Mouse (Mus musculus): ENCODE measurements at regions not wholly inside any gene's neighbourhood (a gene's known extent, or its start where the extent isn't known, plus 50 kb on each side); places are given as distances from the start of the nearest gene placed in this dataset.

DNA sequence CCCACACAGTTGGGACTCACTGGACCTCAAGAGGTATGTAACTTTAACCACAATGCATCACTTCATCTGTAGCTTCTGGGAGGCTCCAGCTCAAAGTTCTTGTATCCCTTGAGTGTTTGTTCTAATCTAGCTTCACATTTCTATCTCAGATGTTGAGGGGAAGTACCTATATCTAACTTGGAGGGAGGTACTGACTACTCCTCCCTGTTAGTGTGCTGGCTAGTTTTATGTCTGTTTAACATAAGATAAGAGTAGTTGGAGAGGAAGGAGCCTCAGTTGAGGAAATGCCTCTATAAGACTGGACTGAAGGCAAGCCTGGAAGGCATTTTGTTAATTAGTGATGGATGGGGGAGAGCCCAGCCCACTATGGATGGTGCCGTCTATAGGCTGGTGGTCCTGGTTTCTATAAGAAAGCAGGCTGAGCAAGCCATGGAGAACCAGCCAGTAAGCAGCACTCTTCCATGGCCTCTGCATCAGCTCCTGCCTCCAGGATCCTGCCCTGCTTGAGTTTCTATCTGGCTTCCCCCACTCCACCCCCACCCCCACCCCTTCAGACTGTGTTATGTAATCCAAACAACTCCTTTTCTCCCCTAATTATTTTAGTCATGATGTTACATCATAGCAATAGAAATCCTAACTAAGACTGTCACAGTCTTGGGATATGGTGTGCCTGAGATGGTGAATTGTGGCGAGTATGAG is 135.7 kb upstream of the 4930535I16Rik start:
- Histone ChIP-seq H3K9me3 (ENCODE audit: control insufficient read depth, low read length) (no peaks in the 10 kb centered on the region), H3K36me3 (ENCODE audit: control insufficient read depth, insufficient read depth, low read length) (no peaks in the 10 kb centered on the region), H3K4me1 (ENCODE audit: control insufficient read depth, insufficient read depth, low read length) (peaks cover 9% of the 10 kb centered on the region; the same call in 1 of the 2 replicates), H3K27me3 (ENCODE audit: control insufficient read depth, insufficient read depth, low read length) (no peaks in the 10 kb centered on the region), H3K9ac (ENCODE audit: low read length) (no peak overlapping the region), H3K4me2 (ENCODE audit: low read depth) (no peak overlapping the region), H3K4me3 (ENCODE audit: low read depth, low read length) (no peak overlapping the region), H3K27ac (ENCODE audit: low read depth, low read length) (no peak overlapping the region)
- 90% methylated on average over 2 of the region's 2 CpGs for WGBS
- DNase-seq (ENCODE audit: low spot score) (no peak), ATAC-seq (ENCODE audit: insufficient read depth, low FRiP score, low TSS enrichment) (no peak)

GRCm38 (mm10) chr4:124052387-124052786 is 134.6 kb upstream of the 4930535I16Rik start:
- Histone ChIP-seq H3K36me3 (ENCODE audit: control insufficient read depth, insufficient read depth, low read length) (no peaks in the 10 kb centered on the region), H3K4me3 (ENCODE audit: low read depth, low read length) (no peak overlapping the region), H3K4me1 (ENCODE audit: control insufficient read depth, insufficient read depth, low read length) (peaks cover 15% of the 10 kb centered on the region), H3K9ac (ENCODE audit: low read length) (no peak overlapping the region), H3K27ac (ENCODE audit: low read depth, low read length) (no peak overlapping the region), H3K27me3 (ENCODE audit: control insufficient read depth, insufficient read depth, low read length) (no peaks in the 10 kb centered on the region), H3K4me2 (ENCODE audit: low read depth) (no peak overlapping the region), H3K9me3 (ENCODE audit: control insufficient read depth, low read length) (no peaks in the 10 kb centered on the region)
- ATAC-seq (ENCODE audit: insufficient read depth, low FRiP score, low TSS enrichment) = no peak
- no peak for DNase-seq (ENCODE audit: low spot score)
- WGBS = 82% methylated on average over 2 of the region's 2 CpGs

DNA sequence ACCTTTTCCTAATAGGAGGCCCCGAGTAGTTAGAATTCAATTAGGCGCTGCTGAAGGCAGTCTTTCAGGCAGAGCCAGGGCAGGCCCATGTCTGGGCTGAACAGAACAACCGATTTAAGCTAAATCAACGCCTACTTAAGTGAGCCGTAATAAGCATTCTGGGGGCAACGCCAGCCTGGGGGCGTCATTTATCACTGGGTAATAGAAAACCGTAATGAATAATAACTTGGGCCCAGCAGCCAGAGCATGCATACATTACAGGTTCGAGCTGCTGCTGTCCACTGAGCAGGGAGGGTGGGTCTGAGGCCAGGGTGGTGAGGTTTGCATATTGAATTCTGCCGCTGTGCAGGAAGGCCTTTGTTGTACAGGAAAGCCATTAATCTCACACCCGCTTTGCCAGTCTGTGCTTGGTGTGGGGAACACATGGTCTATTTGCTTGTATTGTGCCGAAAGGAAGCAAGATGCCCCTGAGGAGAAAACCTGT is 130.6 kb upstream of the 4930535I16Rik start:
- Histone ChIP-seq H3K4me3 (ENCODE audit: low read depth, low read length) (no peak overlapping the region), H3K4me1 (ENCODE audit: control insufficient read depth, insufficient read depth, low read length) (peaks cover 15% of the 10 kb centered on the region), H3K9ac (ENCODE audit: low read length) (no peak overlapping the region; the same call in 1 of the 2 replicates), H3K9me3 (ENCODE audit: control insufficient read depth, low read length) (no peaks in the 10 kb centered on the region), H3K36me3 (ENCODE audit: control insufficient read depth, insufficient read depth, low read length) (no peaks in the 10 kb centered on the region), H3K27ac (ENCODE audit: low read depth, low read length) (peak overlapping the region; percentile 82), H3K27me3 (ENCODE audit: control insufficient read depth, insufficient read depth, low read length) (no peaks in the 10 kb centered on the region), H3K4me2 (ENCODE audit: low read depth) (no peak overlapping the region)
- ATAC-seq (ENCODE audit: insufficient read depth, low FRiP score, low TSS enrichment) (peak; percentile 93), DNase-seq (ENCODE audit: low spot score) (peak; percentile 83)
- 23% methylated on average over 12 of the region's 12 CpGs for WGBS

GRCm38 (mm10) chr4:124047898-124048297 is 130.1 kb upstream of the 4930535I16Rik start:
- WGBS = 52% methylated on average over 3 of the region's 3 CpGs
- peak; percentile 43; the same call in 1 of the 2 replicates for ATAC-seq (ENCODE audit: insufficient read depth, low FRiP score, low TSS enrichment)

DNA sequence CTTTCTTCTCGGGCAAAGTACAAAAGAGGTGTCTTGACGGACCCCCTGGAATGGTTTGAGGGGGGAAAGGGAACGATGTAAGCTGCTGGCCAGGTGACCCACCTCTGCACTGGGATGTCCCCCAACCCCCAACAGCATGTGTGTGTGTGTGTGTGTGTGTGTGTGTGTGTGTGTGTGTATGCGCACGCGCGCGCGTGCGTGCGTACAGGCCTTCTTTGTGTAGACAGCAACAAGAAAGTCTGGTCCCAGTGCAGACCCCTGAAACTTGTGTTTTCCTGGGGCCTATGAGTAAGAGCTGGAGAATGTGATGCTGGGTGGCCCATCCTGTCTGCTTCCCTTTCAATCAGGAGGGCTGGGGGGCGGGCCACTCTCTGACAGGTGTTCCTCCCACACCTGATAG is 118.7 kb upstream of the 4930535I16Rik start:
- no peaks in the 10 kb centered on the region for H3K9me3 ChIP-seq (ENCODE audit: control insufficient read depth, low read length)
- no peak overlapping the region for H3K4me3 ChIP-seq (ENCODE audit: low read depth, low read length)
- ATAC-seq (ENCODE audit: insufficient read depth, low FRiP score, low TSS enrichment) (0 out of 2 replicates have a peak, but pooled peaks have one; percentile 28), DNase-seq (ENCODE audit: low spot score) (no peak)
- no peaks in the 10 kb centered on the region for H3K27me3 ChIP-seq (ENCODE audit: control insufficient read depth, insufficient read depth, low read length)
- H3K27ac ChIP-seq (ENCODE audit: low read depth, low read length) = no peak overlapping the region
- 46% methylated on average over 12 of the region's 12 CpGs for WGBS
- H3K9ac ChIP-seq (ENCODE audit: low read length) = no peak overlapping the region
- H3K4me2 ChIP-seq (ENCODE audit: low read depth) = no peak overlapping the region
- H3K4me1 ChIP-seq (ENCODE audit: control insufficient read depth, insufficient read depth, low read length) = peaks cover 10% of the 10 kb centered on the region; the same call in 1 of the 2 replicates
- H3K36me3 ChIP-seq (ENCODE audit: control insufficient read depth, insufficient read depth, low read length) = no peaks in the 10 kb centered on the region

More at GRCm38 (mm10) chr4:124047898-124048297, 130.1 kb upstream of the 4930535I16Rik start:
- DNase-seq (ENCODE audit: low spot score) = peak; percentile 20
- Histone ChIP-seq H3K4me2 (ENCODE audit: low read depth) (no peak overlapping the region), H3K27ac (ENCODE audit: low read depth, low read length) (peak overlapping the region; percentile 82), H3K4me1 (ENCODE audit: control insufficient read depth, insufficient read depth, low read length) (peaks cover 15% of the 10 kb centered on the region), H3K9me3 (ENCODE audit: control insufficient read depth, low read length) (no peaks in the 10 kb centered on the region), H3K36me3 (ENCODE audit: control insufficient read depth, insufficient read depth, low read length) (no peaks in the 10 kb centered on the region), H3K27me3 (ENCODE audit: control insufficient read depth, insufficient read depth, low read length) (no peaks in the 10 kb centered on the region), H3K4me3 (ENCODE audit: low read depth, low read length) (no peak overlapping the region), H3K9ac (ENCODE audit: low read length) (no peak overlapping the region; the same call in 1 of the 2 replicates)

GRCm38 (mm10) chr4:124035657-124036061 is 117.8 kb upstream of the 4930535I16Rik start:
- H3K4me1 ChIP-seq (ENCODE audit: control insufficient read depth, insufficient read depth, low read length) = peaks cover 10% of the 10 kb centered on the region; the same call in 1 of the 2 replicates
- ATAC-seq (ENCODE audit: insufficient read depth, low FRiP score, low TSS enrichment) (peak; percentile 43; the same call in 1 of the 2 replicates), DNase-seq (ENCODE audit: low spot score) (no peak)
- H3K9ac ChIP-seq (ENCODE audit: low read length) = no peak overlapping the region
- no peaks in the 10 kb centered on the region for H3K9me3 ChIP-seq (ENCODE audit: control insufficient read depth, low read length)
- H3K4me3 ChIP-seq (ENCODE audit: low read depth, low read length) = no peak overlapping the region
- peak overlapping the region; percentile 29 for H3K4me2 ChIP-seq (ENCODE audit: low read depth)
- 5% methylated on average over 10 of the region's 10 CpGs for WGBS
- no peaks in the 10 kb centered on the region for H3K27me3 ChIP-seq (ENCODE audit: control insufficient read depth, insufficient read depth, low read length)
- H3K27ac ChIP-seq (ENCODE audit: low read depth, low read length) = peak overlapping the region; percentile 72
- no peaks in the 10 kb centered on the region for H3K36me3 ChIP-seq (ENCODE audit: control insufficient read depth, insufficient read depth, low read length)

- peak; percentile 66 for DNase-seq (ENCODE audit: low spot score)
- Histone ChIP-seq H3K27ac (ENCODE audit: low read depth, low read length) (peak overlapping the region; percentile 72), H3K36me3 (ENCODE audit: control insufficient read depth, insufficient read depth, low read length) (no peaks in the 10 kb centered on the region), H3K4me2 (ENCODE audit: low read depth) (peak overlapping the region; percentile 29), H3K9ac (ENCODE audit: low read length) (no peak overlapping the region), H3K4me3 (ENCODE audit: low read depth, low read length) (no peak overlapping the region), H3K9me3 (ENCODE audit: control insufficient read depth, low read length) (no peaks in the 10 kb centered on the region), H3K27me3 (ENCODE audit: control insufficient read depth, insufficient read depth, low read length) (no peaks in the 10 kb centered on the region), H3K4me1 (ENCODE audit: control insufficient read depth, insufficient read depth, low read length) (peaks cover 10% of the 10 kb centered on the region; the same call in 1 of the 2 replicates)
- ATAC-seq (ENCODE audit: insufficient read depth, low FRiP score, low TSS enrichment) = peak; percentile 56
- 16% methylated on average over 7 of the region's 7 CpGs for WGBS
Observed at GRCm38 (mm10) chr4:124035192-124035591, 117.4 kb upstream of the 4930535I16Rik start.

GRCm38 (mm10) chr4:124028061-124028460 is 110.2 kb upstream of the 4930535I16Rik start:
- Histone ChIP-seq H3K4me2 (ENCODE audit: low read depth) (no peak overlapping the region), H3K9ac (ENCODE audit: low read length) (no peak overlapping the region), H3K36me3 (ENCODE audit: control insufficient read depth, insufficient read depth, low read length) (no peaks in the 10 kb centered on the region), H3K27me3 (ENCODE audit: control insufficient read depth, insufficient read depth, low read length) (no peaks in the 10 kb centered on the region), H3K27ac (ENCODE audit: low read depth, low read length) (no peak overlapping the region), H3K4me1 (ENCODE audit: control insufficient read depth, insufficient read depth, low read length) (no peaks in the 10 kb centered on the region), H3K9me3 (ENCODE audit: control insufficient read depth, low read length) (no peaks in the 10 kb centered on the region), H3K4me3 (ENCODE audit: low read depth, low read length) (no peak overlapping the region)
- WGBS = 89% methylated on average over 12 of the region's 12 CpGs
- DNase-seq (ENCODE audit: low spot score) = no peak
- no peak for ATAC-seq (ENCODE audit: insufficient read depth, low FRiP score, low TSS enrichment)

- Histone ChIP-seq H3K4me2 (ENCODE audit: low read depth) (no peak overlapping the region), H3K4me1 (ENCODE audit: control insufficient read depth, insufficient read depth, low read length) (no peaks in the 10 kb centered on the region), H3K9ac (ENCODE audit: low read length) (no peak overlapping the region), H3K9me3 (ENCODE audit: control insufficient read depth, low read length) (no peaks in the 10 kb centered on the region), H3K4me3 (ENCODE audit: low read depth, low read length) (no peak overlapping the region), H3K36me3 (ENCODE audit: control insufficient read depth, insufficient read depth, low read length) (no peaks in the 10 kb centered on the region), H3K27me3 (ENCODE audit: control insufficient read depth, insufficient read depth, low read length) (no peaks in the 10 kb centered on the region), H3K27ac (ENCODE audit: low read depth, low read length) (no peak overlapping the region)
- WGBS = 68% methylated on average over 3 of the region's 3 CpGs
- no peak for ATAC-seq (ENCODE audit: insufficient read depth, low FRiP score, low TSS enrichment)
- no peak for DNase-seq (ENCODE audit: low spot score)
Observed at GRCm38 (mm10) chr4:124016401-124016800, 98.6 kb upstream of the 4930535I16Rik start.
